Mouse (Mus musculus) embryonic fibroblast, embryonic 13.5 days (primary cell): ENCODE measurements around the gene Cers5.

Experiments
- CTCF ChIP-seq: IDR thresholded peaks from 2 replicates; pipeline ENCODE4 v1.5.1; 2011; ENCODE audit warnings: mild to moderate bottlenecking, control low read depth, low read length, moderate library complexity, borderline replicate concordance; ENCODE audit not compliant: insufficient read depth
- POLR2A ChIP-seq: IDR thresholded peaks from 2 replicates; pipeline ENCODE4 v1.6.1; 2011; ENCODE audit warnings: low read depth, mild to moderate bottlenecking, control low read depth, low read length, moderate library complexity

DNA sequence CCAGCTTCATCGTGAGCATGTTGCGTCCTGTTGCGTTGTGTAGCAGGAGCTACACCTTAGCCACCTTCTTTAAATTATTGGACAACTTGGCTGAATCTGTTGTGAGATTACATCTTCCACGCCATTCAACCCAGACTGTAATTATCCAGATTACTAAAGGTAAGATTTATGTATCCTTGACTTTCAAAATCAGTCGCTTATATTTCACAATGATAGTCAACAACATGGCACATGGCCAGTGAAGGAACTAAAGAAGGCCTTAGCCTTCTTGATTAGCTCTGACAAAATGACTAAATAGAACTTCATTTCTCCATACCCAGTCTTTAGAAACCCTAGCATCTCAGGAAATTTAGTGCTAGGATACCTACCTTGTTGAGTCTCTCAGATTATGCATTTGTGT lies 39.5 kb downstream of the Cers5 start:
- TF ChIP-seq CTCF (no peak), POLR2A (no peak)
